Mouse (Mus musculus) c-Kit-positive CD71-positive TER-119-positive erythroid progenitor cells, embryonic 14.5 days (primary cell): ENCODE results near the gene Mindy2.

ENCODE experiments used
- DNase-seq: peaks from one replicate; pipeline ENCODE4 v3.0.0-alpha.2; 2013; ENCODE audit warnings: low spot score

Mindy2 gene

GRCm38 (mm10) chr9:70657013-70657967, at the start of gene Mindy2:
Gene Mindy2 (minus strand): TSS chr9:70657174.
- peak; percentile 98 for DNase-seq

GRCm38 (mm10) chr9:70706444-70706843, 49.5 kb upstream of the Mindy2 start:
- DNase-seq, result no peak

GRCm38 (mm10) chr9:70703597-70704203, 46.7 kb upstream of the Mindy2 start:
- peak; percentile 66 for DNase-seq

GRCm38 (mm10) chr9:70698090-70698489, 41.1 kb upstream of the Mindy2 start:
- DNase-seq, result no peak

- no peak for DNase-seq
Observed at GRCm38 (mm10) chr9:70695723-70696122, 38.7 kb upstream of the Mindy2 start.

GRCm38 (mm10) chr9:70691772-70692693, 35.1 kb upstream of the Mindy2 start:
- no peak for DNase-seq

- DNase-seq, result no peak
Observed at GRCm38 (mm10) chr9:70690579-70690978, 33.6 kb upstream of the Mindy2 start.

GRCm38 (mm10) chr9:70689926-70690325, 33.0 kb upstream of the Mindy2 start:
- DNase-seq, result no peak

- DNase-seq, result no peak
Observed at GRCm38 (mm10) chr9:70688301-70688968, 31.5 kb upstream of the Mindy2 start.

GRCm38 (mm10) chr9:70682202-70682601, 25.2 kb upstream of the Mindy2 start:
- no peak for DNase-seq

GRCm38 (mm10) chr9:70679132-70680091, 22.4 kb upstream of the Mindy2 start:
- no peak for DNase-seq

- peak; percentile 98 for DNase-seq
Observed at GRCm38 (mm10) chr9:70678682-70679131, 21.7 kb upstream of the Mindy2 start, which contains the start of gene Adam10. Gene Adam10 (plus strand): TSS chr9:70678997.

GRCm38 (mm10) chr9:70675961-70676360, 19.0 kb upstream of the Mindy2 start:
- DNase-seq, result no peak

GRCm38 (mm10) chr9:70675117-70675516, 18.1 kb upstream of the Mindy2 start:
- DNase-seq, result no peak

GRCm38 (mm10) chr9:70673656-70674055, 16.7 kb upstream of the Mindy2 start:
- DNase-seq, result no peak

GRCm38 (mm10) chr9:70671772-70672579, 15.0 kb upstream of the Mindy2 start:
- no peak for DNase-seq

- no peak for DNase-seq
Observed at GRCm38 (mm10) chr9:70671278-70671677, 14.3 kb upstream of the Mindy2 start.

GRCm38 (mm10) chr9:70670381-70670780, 13.4 kb upstream of the Mindy2 start:
- DNase-seq, result peak; percentile 75

- peak; percentile 92 for DNase-seq
Observed at GRCm38 (mm10) chr9:70669197-70669596, 12.2 kb upstream of the Mindy2 start.
